Mouse (Mus musculus): ENCODE data around the gene Slc34a2. TPM values are rescaled to one million over a fixed set of nuclear protein-coding genes. Genes with fewer than 3 reads are reported as not detected.

The Slc34a2 gene
- polyA plus RNA-seq, 1 experiment = not detected

- Histone ChIP-seq H3K4me1 (ENCODE audit: control insufficient read depth, insufficient read depth, low read length) (no peaks in the 10 kb centered on the region), H3K4me3 (ENCODE audit: insufficient read depth, low read length) (no peak overlapping the region), H3K27ac (ENCODE audit: insufficient read depth, low read depth, low read length) (no peak overlapping the region)
- TF ChIP-seq CTCF (IDR thresholded peaks at IDR 0.05; ENCODE audit: low read depth, low read length) (no peak), POLR2A (IDR thresholded peaks at IDR 0.05; ENCODE audit: borderline replicate concordance, low read depth, low read length) (no peak)
Measured at GRCm38 (mm10) chr5:53023901-53024300, 14.0 kb upstream of the Slc34a2 start.

- no peak overlapping the region for H3K4me3 ChIP-seq (ENCODE audit: insufficient read depth, low read length)
- TF ChIP-seq CTCF (IDR thresholded peaks at IDR 0.05; ENCODE audit: low read depth, low read length) = no peak
- TF ChIP-seq POLR2A (IDR thresholded peaks at IDR 0.05; ENCODE audit: borderline replicate concordance, low read depth, low read length) = no peak
Measured at GRCm38 (mm10) chr5:53025276-53025973, 12.5 kb upstream of the Slc34a2 start.

GRCm38 (mm10) chr5:53031346-53031745 lies 6.5 kb upstream of the Slc34a2 start:
- H3K4me3 ChIP-seq (ENCODE audit: insufficient read depth, low read length) = no peak overlapping the region
- TF ChIP-seq CTCF (IDR thresholded peaks at IDR 0.05; ENCODE audit: low read depth, low read length) (no peak), POLR2A (IDR thresholded peaks at IDR 0.05; ENCODE audit: borderline replicate concordance, low read depth, low read length) (no peak)
- H3K27ac ChIP-seq (ENCODE audit: insufficient read depth, low read depth, low read length) = no peak overlapping the region
- H3K4me1 ChIP-seq (ENCODE audit: control insufficient read depth, insufficient read depth, low read length) = no peaks in the 10 kb centered on the region

More at GRCm38 (mm10) chr5:53025276-53025973, 12.5 kb upstream of the Slc34a2 start:
- Histone ChIP-seq H3K27ac (ENCODE audit: insufficient read depth, low read depth, low read length) (no peak overlapping the region), H3K4me1 (ENCODE audit: control insufficient read depth, insufficient read depth, low read length) (no peaks in the 10 kb centered on the region)

GRCm38 (mm10) chr5:53042034-53042748 lies 4.3 kb downstream of the Slc34a2 start:
- Histone ChIP-seq H3K27ac (ENCODE audit: insufficient read depth, low read depth, low read length) (no peak overlapping the region), H3K4me1 (ENCODE audit: control insufficient read depth, insufficient read depth, low read length) (no peaks in the 10 kb centered on the region), H3K4me3 (ENCODE audit: insufficient read depth, low read length) (no peak overlapping the region)
- TF ChIP-seq POLR2A (IDR thresholded peaks at IDR 0.05; ENCODE audit: borderline replicate concordance, low read depth, low read length) = no peak

DNA sequence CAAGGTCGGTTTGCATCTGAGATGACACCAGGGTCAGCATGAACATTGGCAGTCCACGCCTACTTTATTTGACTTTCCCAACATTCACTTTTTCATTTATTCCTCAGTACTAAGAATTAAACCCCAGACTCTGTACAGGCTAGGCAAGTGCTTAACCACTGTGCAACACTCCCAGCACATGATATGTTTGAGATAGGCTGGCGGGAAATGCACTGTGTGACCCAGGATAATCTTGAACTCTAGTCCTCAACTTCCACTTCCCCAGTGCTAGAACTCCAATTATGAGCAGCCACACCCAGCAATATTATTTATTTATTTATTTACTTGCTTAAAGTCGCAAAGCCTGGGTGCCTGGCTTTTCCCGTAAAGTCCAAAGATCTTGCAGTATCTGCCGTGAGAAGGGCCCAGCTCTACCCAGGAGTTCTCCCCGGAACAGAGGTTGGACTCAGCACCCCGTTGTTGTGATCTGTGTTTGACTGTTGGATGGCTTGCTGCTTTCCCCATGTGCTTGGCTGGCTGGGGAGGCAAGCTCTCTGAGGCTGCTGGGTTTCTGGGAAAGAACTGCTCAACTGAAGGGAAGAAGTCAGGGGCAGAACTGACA lies 5.0 kb downstream of the Slc34a2 start:
- Histone ChIP-seq H3K4me1 (ENCODE audit: control insufficient read depth, insufficient read depth, low read length) (no peaks in the 10 kb centered on the region), H3K4me3 (ENCODE audit: insufficient read depth, low read length) (no peak overlapping the region), H3K27ac (ENCODE audit: insufficient read depth, low read depth, low read length) (no peak overlapping the region)
- no peak for TF ChIP-seq CTCF (IDR thresholded peaks at IDR 0.05; ENCODE audit: low read depth, low read length)
- no peak for TF ChIP-seq POLR2A (IDR thresholded peaks at IDR 0.05; ENCODE audit: borderline replicate concordance, low read depth, low read length)

DNA sequence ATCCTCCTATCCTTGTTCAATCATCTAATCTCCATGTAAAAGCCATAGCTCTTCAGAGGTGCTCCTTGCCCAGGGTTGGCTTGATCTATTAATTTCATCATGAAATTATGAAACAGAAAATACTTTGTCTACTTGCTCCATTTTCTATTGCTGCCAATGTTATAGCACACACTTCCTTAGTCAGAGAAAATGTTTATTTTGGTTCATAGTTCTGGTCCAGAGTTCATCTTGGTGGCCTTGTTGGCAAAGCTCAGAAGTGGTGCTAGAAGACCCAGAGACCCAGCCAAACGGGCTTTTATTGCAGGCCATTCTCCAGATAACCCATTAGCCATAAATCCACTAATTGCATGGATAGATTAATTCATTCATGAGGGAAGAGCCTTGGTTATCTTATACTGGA lies 5.8 kb downstream of the Slc34a2 start:
- TF ChIP-seq POLR2A (IDR thresholded peaks at IDR 0.05; ENCODE audit: borderline replicate concordance, low read depth, low read length) (no peak), CTCF (IDR thresholded peaks at IDR 0.05; ENCODE audit: low read depth, low read length) (no peak)
- Histone ChIP-seq H3K4me3 (ENCODE audit: insufficient read depth, low read length) (no peak overlapping the region), H3K27ac (ENCODE audit: insufficient read depth, low read depth, low read length) (no peak overlapping the region), H3K4me1 (ENCODE audit: control insufficient read depth, insufficient read depth, low read length) (no peaks in the 10 kb centered on the region)

- TF ChIP-seq POLR2A (IDR thresholded peaks at IDR 0.05; ENCODE audit: borderline replicate concordance, low read depth, low read length) = no peak
- no peak for TF ChIP-seq CTCF (IDR thresholded peaks at IDR 0.05; ENCODE audit: low read depth, low read length)
- Histone ChIP-seq H3K4me1 (ENCODE audit: control insufficient read depth, insufficient read depth, low read length) (no peaks in the 10 kb centered on the region), H3K4me3 (ENCODE audit: insufficient read depth, low read length) (no peak overlapping the region), H3K27ac (ENCODE audit: insufficient read depth, low read depth, low read length) (no peak overlapping the region)
Measured at GRCm38 (mm10) chr5:53047951-53048350, 10.1 kb downstream of the Slc34a2 start.

DNA sequence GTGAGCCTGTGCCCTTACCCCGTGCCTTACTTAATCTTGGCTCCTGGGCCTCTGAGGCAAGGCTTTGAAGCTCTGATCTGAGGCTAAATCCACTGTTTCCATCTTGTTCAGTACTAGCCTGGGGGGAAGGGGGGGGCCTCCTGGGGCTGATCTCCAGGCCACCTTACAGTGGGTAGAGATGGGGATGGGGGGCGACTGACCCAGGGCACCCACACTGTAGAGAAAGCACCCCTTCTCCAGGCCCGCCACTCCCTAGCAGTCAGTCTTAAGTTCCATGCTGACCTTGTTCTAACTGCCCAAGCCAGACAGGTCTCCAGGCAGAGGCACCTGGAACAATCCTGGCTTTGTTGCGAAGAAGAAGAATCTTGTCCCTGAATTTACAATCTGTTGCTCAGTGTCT lies 10.7 kb downstream of the Slc34a2 start:
- no peak overlapping the region for H3K27ac ChIP-seq (ENCODE audit: insufficient read depth, low read depth, low read length)
- no peak for TF ChIP-seq POLR2A (IDR thresholded peaks at IDR 0.05; ENCODE audit: borderline replicate concordance, low read depth, low read length)
- TF ChIP-seq CTCF (IDR thresholded peaks at IDR 0.05; ENCODE audit: low read depth, low read length) = no peak
- H3K4me1 ChIP-seq (ENCODE audit: control insufficient read depth, insufficient read depth, low read length) = no peaks in the 10 kb centered on the region
- no peak overlapping the region for H3K4me3 ChIP-seq (ENCODE audit: insufficient read depth, low read length)

- H3K4me3 ChIP-seq (ENCODE audit: insufficient read depth, low read length) = no peak overlapping the region
- H3K4me1 ChIP-seq (ENCODE audit: control insufficient read depth, insufficient read depth, low read length) = no peaks in the 10 kb centered on the region
- TF ChIP-seq CTCF (IDR thresholded peaks at IDR 0.05; ENCODE audit: low read depth, low read length) (no peak), POLR2A (IDR thresholded peaks at IDR 0.05; ENCODE audit: borderline replicate concordance, low read depth, low read length) (no peak)
- no peak overlapping the region for H3K27ac ChIP-seq (ENCODE audit: insufficient read depth, low read depth, low read length)
Measured at GRCm38 (mm10) chr5:53049046-53049445, 11.2 kb downstream of the Slc34a2 start.

- no peak overlapping the region for H3K27ac ChIP-seq (ENCODE audit: insufficient read depth, low read depth, low read length)
- no peak for TF ChIP-seq POLR2A (IDR thresholded peaks at IDR 0.05; ENCODE audit: borderline replicate concordance, low read depth, low read length)
- no peak for TF ChIP-seq CTCF (IDR thresholded peaks at IDR 0.05; ENCODE audit: low read depth, low read length)
- no peak overlapping the region for H3K4me3 ChIP-seq (ENCODE audit: insufficient read depth, low read length)
- no peaks in the 10 kb centered on the region for H3K4me1 ChIP-seq (ENCODE audit: control insufficient read depth, insufficient read depth, low read length)
Measured at GRCm38 (mm10) chr5:53050963-53051362, 13.1 kb downstream of the Slc34a2 start.
